Mouse (Mus musculus): ENCODE data around the gene Pkd1l3. TPM values are rescaled to one million over a fixed set of nuclear protein-coding genes. Genes with fewer than 3 reads are reported as not detected.

Pkd1l3 gene
- total RNA-seq, 4 experiments from 2014 or later: 0.02 to 0.08 TPM; not detected in 2

- DNase-seq (ENCODE audit: low spot score in 2 of 2): no peak
These were observed 14.3 kb downstream of the Pkd1l3 start for GRCm38 (mm10) chr8:109628638-109629037.

- DNase-seq (ENCODE audit: low spot score in 2 of 2): no peak
These were observed 18.2 kb downstream of the Pkd1l3 start for GRCm38 (mm10) chr8:109632498-109632897.

GRCm38 (mm10) chr8:109635146-109635545 is 20.8 kb downstream of the Pkd1l3 start:
- DNase-seq (ENCODE audit: low spot score in 2 of 2): no peak

- no peak for DNase-seq (ENCODE audit: low spot score in 2 of 2)
These were observed 24.5 kb downstream of the Pkd1l3 start for GRCm38 (mm10) chr8:109638851-109639250.

- DNase-seq (ENCODE audit: low spot score in 2 of 2): no peak
These were observed 26.1 kb downstream of the Pkd1l3 start for GRCm38 (mm10) chr8:109640410-109640809.

GRCm38 (mm10) chr8:109641236-109641635 is 26.9 kb downstream of the Pkd1l3 start:
- no peak for DNase-seq (ENCODE audit: low spot score in 2 of 2)

- no peak for DNase-seq (ENCODE audit: low spot score in 2 of 2)
These were observed 33.0 kb downstream of the Pkd1l3 start for GRCm38 (mm10) chr8:109647331-109647730.

- no peak for DNase-seq (ENCODE audit: low spot score in 2 of 2)
These were observed 34.2 kb downstream of the Pkd1l3 start for GRCm38 (mm10) chr8:109648469-109648868.

- DNase-seq (ENCODE audit: low spot score in 2 of 2): no peak
These were observed 36.5 kb downstream of the Pkd1l3 start for GRCm38 (mm10) chr8:109650801-109651200.

GRCm38 (mm10) chr8:109656860-109657259 is 42.5 kb downstream of the Pkd1l3 start:
- DNase-seq (ENCODE audit: low spot score in 2 of 2): no peak

GRCm38 (mm10) chr8:109662328-109662727 is 48.0 kb downstream of the Pkd1l3 start:
- DNase-seq (ENCODE audit: low spot score in 2 of 2): no peak

- DNase-seq (ENCODE audit: low spot score in 2 of 2): no peak
These were observed 52.3 kb downstream of the Pkd1l3 start for GRCm38 (mm10) chr8:109666616-109667015.

GRCm38 (mm10) chr8:109672656-109673055 is 58.3 kb downstream of the Pkd1l3 start:
- DNase-seq (ENCODE audit: low spot score in 2 of 2): no peak

GRCm38 (mm10) chr8:109673596-109673995 is 59.3 kb downstream of the Pkd1l3 start:
- no peak for DNase-seq (ENCODE audit: low spot score in 2 of 2)

- no peak for DNase-seq (ENCODE audit: low spot score in 2 of 2)
These were observed 61.8 kb downstream of the Pkd1l3 start for GRCm38 (mm10) chr8:109675896-109676643.

- DNase-seq (ENCODE audit: low spot score in 2 of 2): no peak
These were observed 67.2 kb downstream of the Pkd1l3 start for GRCm38 (mm10) chr8:109681535-109681934.

GRCm38 (mm10) chr8:109682120-109682519 is 67.8 kb downstream of the Pkd1l3 start:
- no peak for DNase-seq (ENCODE audit: low spot score in 2 of 2)

- DNase-seq (ENCODE audit: low spot score in 2 of 2): no peak
These were observed 72.9 kb downstream of the Pkd1l3 start for GRCm38 (mm10) chr8:109687248-109687647.

GRCm38 (mm10) chr8:109691769-109692168 is 77.5 kb downstream of the Pkd1l3 start:
- DNase-seq (ENCODE audit: low spot score in 2 of 2): no peak

- DNase-seq (ENCODE audit: low spot score in 2 of 2): peak; percentile 24 to 29
These were observed 78.3 kb downstream of the Pkd1l3 start for GRCm38 (mm10) chr8:109692443-109693145.

- peak; percentile 97 for DNase-seq (ENCODE audit: low spot score in 2 of 2)
These were observed 79.0 kb downstream of the Pkd1l3 start, which contains the start of gene Ist1 for GRCm38 (mm10) chr8:109693146-109693900. Gene Ist1 (minus strand): TSS chr8:109693260.

GRCm38 (mm10) chr8:109694154-109694553 is 79.8 kb downstream of the Pkd1l3 start:
- DNase-seq (ENCODE audit: low spot score in 2 of 2): no peak
